Mouse (Mus musculus): ENCODE results near the gene Sp4. TPM values are rescaled to one million over a fixed set of nuclear protein-coding genes. Genes with fewer than 3 reads are reported as not detected.

Gene Sp4
- polyA plus RNA-seq, 1 experiment from 2014 or later, result 6.4 TPM

- H3K4me2 ChIP-seq, result peak overlapping the region; percentile 83
- peaks cover 26% of the 10 kb centered on the region for H3K4me1 ChIP-seq (replicated peaks)
- no peaks in the 10 kb centered on the region for H3K9me3 ChIP-seq (replicated peaks)
- peak; percentile 89 for ATAC-seq (replicated peaks; ENCODE audit: insufficient number of reproducible peaks, insufficient read depth, low FRiP score, low read depth)
- H3K9ac ChIP-seq, result peak overlapping the region; percentile 84
- peak overlapping the region; percentile 96 for H3K27ac ChIP-seq
- H3K27me3 ChIP-seq, result no peaks in the 10 kb centered on the region
- under 1% methylated on average over 74 of the region's 74 CpGs for WGBS
- H3K36me3 ChIP-seq, result no peaks in the 10 kb centered on the region
- H3K4me3 ChIP-seq, result peak overlapping the region; percentile 99
Measured at GRCm38 (mm10) chr12:118301866-118302835, 911 bp upstream of the Sp4 start.

DNA sequence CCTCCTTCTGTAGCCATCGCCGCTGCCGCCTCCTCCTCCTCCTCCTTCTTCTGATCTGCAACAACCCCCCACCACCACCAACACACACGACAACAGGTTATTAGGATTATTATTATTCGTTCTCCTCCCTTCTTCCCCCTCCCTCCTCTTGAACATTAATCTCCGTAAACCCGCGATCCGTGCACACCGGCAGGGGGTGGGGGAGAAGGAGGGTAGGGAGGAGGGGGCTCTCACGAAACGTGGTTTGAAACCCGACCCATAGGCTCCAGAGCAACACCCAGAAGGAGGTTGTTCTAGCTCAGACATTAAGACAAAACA is 527 bp downstream of the Sp4 start:
- peak overlapping the region; percentile 96 for H3K27ac ChIP-seq
- peak overlapping the region; percentile 59 for H3K4me2 ChIP-seq
- H3K36me3 ChIP-seq, result no peaks in the 10 kb centered on the region
- no peaks in the 10 kb centered on the region for H3K9me3 ChIP-seq (replicated peaks)
- H3K9ac ChIP-seq, result peak overlapping the region; percentile 59
- H3K4me3 ChIP-seq, result peak overlapping the region; percentile 99
- no peak for ATAC-seq (replicated peaks; ENCODE audit: insufficient number of reproducible peaks, insufficient read depth, low FRiP score, low read depth)
- 0% methylated on average over 13 of the region's 13 CpGs for WGBS
- no peaks in the 10 kb centered on the region for H3K27me3 ChIP-seq
- H3K4me1 ChIP-seq (replicated peaks), result peaks cover 27% of the 10 kb centered on the region

DNA sequence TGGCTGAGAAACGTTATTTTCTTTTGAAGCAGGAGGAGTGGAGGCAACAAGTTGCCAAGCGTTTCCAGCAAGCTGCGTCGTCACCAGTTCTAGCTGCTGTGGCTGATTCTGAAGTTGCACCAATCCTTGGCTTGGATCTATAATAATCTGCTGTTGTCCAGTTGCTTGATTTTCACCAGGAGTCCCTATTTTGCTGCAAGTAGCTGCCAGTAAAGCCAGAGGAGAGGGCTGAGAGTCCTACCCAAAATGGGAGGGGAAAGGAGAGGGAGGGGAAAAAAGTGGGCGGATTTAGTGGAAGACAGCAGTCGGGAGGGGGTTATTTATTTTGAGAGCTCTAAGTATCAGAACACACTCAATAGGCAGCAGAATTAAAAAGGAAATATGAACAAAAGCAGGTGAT is 1.3 kb downstream of the Sp4 start:
- no peak for ATAC-seq (replicated peaks; ENCODE audit: insufficient number of reproducible peaks, insufficient read depth, low FRiP score, low read depth)
- no peaks in the 10 kb centered on the region for H3K27me3 ChIP-seq
- 28% methylated on average over 6 of the region's 6 CpGs for WGBS
- H3K27ac ChIP-seq, result no peak overlapping the region
- peak overlapping the region; percentile 59 for H3K4me2 ChIP-seq
- no peaks in the 10 kb centered on the region for H3K9me3 ChIP-seq (replicated peaks)
- no peaks in the 10 kb centered on the region for H3K36me3 ChIP-seq
- H3K4me1 ChIP-seq (replicated peaks), result peaks cover 27% of the 10 kb centered on the region
- no peak overlapping the region for H3K9ac ChIP-seq
- peak overlapping the region; percentile 99 for H3K4me3 ChIP-seq

DNA sequence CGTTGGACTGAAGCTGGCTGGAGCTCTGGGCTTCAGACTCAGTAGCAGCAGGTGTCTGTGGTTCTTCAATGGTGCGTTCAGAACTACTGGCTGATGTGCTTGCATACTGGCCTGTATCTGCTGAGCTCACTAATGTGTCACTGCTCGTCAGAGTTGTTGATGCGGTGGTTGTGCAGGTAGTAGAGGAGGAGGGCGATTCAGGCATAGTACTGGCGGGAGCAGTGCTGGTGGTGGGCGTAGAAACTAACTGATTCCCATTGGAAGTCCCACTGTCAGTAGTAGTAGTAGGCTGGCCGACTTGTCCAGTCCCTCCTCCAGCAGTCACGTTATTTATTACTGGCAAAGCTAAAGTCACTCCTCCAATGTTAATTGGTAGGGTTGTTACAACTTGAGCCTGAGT is 2.1 kb downstream of the Sp4 start:
- H3K4me1 ChIP-seq (replicated peaks), result peaks cover 27% of the 10 kb centered on the region
- no peak overlapping the region for H3K27ac ChIP-seq
- no peak overlapping the region for H3K4me3 ChIP-seq
- WGBS, result 85% methylated on average over 9 of the region's 9 CpGs
- no peaks in the 10 kb centered on the region for H3K27me3 ChIP-seq
- no peak for ATAC-seq (replicated peaks; ENCODE audit: insufficient number of reproducible peaks, insufficient read depth, low FRiP score, low read depth)
- H3K4me2 ChIP-seq, result no peak overlapping the region
- no peaks in the 10 kb centered on the region for H3K36me3 ChIP-seq
- H3K9ac ChIP-seq, result no peak overlapping the region
- no peaks in the 10 kb centered on the region for H3K9me3 ChIP-seq (replicated peaks)

GRCm38 (mm10) chr12:118298516-118298915 is 2.7 kb downstream of the Sp4 start:
- Histone ChIP-seq H3K27me3 (no peaks in the 10 kb centered on the region), H3K9ac (no peak overlapping the region), H3K27ac (no peak overlapping the region), H3K36me3 (no peaks in the 10 kb centered on the region), H3K4me2 (no peak overlapping the region), H3K4me3 (no peak overlapping the region), H3K4me1 (replicated peaks) (peaks cover 27% of the 10 kb centered on the region), H3K9me3 (replicated peaks) (no peaks in the 10 kb centered on the region)
- 82% methylated on average over 2 of the region's 2 CpGs for WGBS
- no peak for ATAC-seq (replicated peaks; ENCODE audit: insufficient number of reproducible peaks, insufficient read depth, low FRiP score, low read depth)

DNA sequence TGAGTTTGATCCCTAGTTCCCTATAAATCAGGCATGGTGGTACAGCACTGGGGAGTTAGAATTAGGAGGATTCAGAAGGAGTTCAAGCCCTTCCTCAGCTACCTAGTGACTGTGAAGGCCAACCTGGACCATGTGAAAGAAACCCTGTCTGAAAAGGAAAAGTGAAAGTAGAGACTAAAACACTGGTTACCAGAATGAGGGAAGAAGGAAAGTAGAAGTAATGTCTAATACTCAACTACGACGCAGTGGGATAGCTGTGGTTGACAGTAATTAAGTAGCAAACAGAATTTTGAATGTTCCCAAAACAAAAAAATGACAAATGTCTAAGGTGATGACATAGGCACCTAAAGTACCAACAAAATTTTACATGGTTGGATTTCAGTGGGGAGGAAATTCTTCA is 5.0 kb downstream of the Sp4 start:
- Histone ChIP-seq H3K27me3 (no peaks in the 10 kb centered on the region), H3K4me3 (no peak overlapping the region), H3K9ac (no peak overlapping the region), H3K36me3 (no peaks in the 10 kb centered on the region), H3K27ac (no peak overlapping the region), H3K4me2 (no peak overlapping the region), H3K9me3 (replicated peaks) (no peaks in the 10 kb centered on the region), H3K4me1 (replicated peaks) (peaks cover 20% of the 10 kb centered on the region; the same call in 1 of the 2 replicates)
- WGBS, result 84% methylated on average over 2 of the region's 2 CpGs
- ATAC-seq (replicated peaks; ENCODE audit: insufficient number of reproducible peaks, insufficient read depth, low FRiP score, low read depth), result no peak

DNA sequence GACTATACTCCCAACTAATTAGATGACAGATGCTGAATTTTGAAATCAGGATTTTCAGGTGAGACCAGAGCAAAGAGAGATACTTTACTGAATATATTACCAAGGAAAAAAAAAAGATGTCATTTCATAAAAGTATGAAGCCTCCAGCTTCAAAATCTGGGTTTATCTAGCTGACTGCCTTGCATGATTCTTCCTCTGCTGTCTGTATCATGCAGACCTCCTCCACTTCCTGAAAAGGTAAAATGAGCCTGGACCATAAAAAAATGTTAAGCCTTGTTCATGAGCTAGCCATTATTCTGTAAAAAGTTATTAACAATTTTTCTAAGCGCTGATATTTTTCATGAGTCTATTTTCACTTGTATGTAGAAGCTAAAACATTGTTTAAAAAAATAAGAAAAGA is 5.4 kb downstream of the Sp4 start:
- Histone ChIP-seq H3K4me2 (no peak overlapping the region), H3K4me1 (replicated peaks) (peaks cover 20% of the 10 kb centered on the region; the same call in 1 of the 2 replicates), H3K4me3 (no peak overlapping the region), H3K9me3 (replicated peaks) (no peaks in the 10 kb centered on the region), H3K36me3 (no peaks in the 10 kb centered on the region), H3K27me3 (no peaks in the 10 kb centered on the region), H3K9ac (no peak overlapping the region), H3K27ac (no peak overlapping the region)
- 91% methylated on average over 1 of the region's 1 CpGs for WGBS
- no peak for ATAC-seq (replicated peaks; ENCODE audit: insufficient number of reproducible peaks, insufficient read depth, low FRiP score, low read depth)

DNA sequence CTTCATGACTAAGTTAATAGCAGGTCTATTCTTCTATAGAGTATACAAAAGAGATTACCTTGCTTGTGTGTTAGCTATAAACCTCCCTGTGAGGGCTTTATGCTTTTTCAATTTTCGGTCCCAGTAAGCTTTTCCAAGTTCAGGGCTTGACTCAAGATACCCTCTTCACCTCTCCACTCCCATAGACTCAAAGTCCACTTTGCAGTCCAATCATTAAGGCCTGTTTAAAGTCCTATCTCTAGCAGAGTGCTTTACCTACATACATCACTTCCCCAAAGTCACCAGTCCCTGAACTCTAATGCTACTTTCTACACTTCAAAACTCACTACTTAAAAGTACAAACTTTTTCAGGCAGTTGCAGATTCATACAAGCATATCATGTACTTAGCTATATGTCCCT is 12.3 kb downstream of the Sp4 start:
- Histone ChIP-seq H3K27me3 (no peaks in the 10 kb centered on the region), H3K36me3 (no peaks in the 10 kb centered on the region), H3K4me1 (replicated peaks) (no peaks in the 10 kb centered on the region), H3K4me2 (no peak overlapping the region), H3K9ac (no peak overlapping the region), H3K9me3 (replicated peaks) (no peaks in the 10 kb centered on the region), H3K27ac (no peak overlapping the region), H3K4me3 (no peak overlapping the region)
- WGBS, result 80% methylated on average over 1 of the region's 1 CpGs
- ATAC-seq (replicated peaks; ENCODE audit: insufficient number of reproducible peaks, insufficient read depth, low FRiP score, low read depth), result no peak

DNA sequence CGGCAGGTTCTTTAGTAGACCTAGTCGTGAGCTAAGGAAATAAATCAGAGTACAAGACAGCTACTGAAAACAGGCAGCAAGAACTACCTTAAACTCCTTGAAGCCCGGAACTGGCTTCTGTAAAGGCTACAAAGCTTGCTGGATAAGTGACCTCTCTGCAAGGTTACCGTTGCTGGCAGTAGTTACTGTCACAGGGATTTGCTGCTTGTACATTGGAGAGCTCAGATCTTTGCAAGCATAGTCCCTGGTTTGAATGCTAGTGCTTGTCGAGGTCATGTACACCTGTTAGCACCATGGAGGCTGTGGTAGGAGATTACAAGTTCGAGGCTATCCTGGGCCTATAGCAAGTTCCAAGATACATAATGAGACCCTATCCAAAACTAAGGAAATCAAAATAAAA is 16.1 kb downstream of the Sp4 start:
- Histone ChIP-seq H3K4me1 (replicated peaks) (no peaks in the 10 kb centered on the region), H3K27ac (peak overlapping the region; percentile 26; the same call in 1 of the 2 replicates), H3K36me3 (no peaks in the 10 kb centered on the region), H3K4me2 (no peak overlapping the region), H3K9me3 (replicated peaks) (no peaks in the 10 kb centered on the region), H3K9ac (no peak overlapping the region), H3K4me3 (no peak overlapping the region), H3K27me3 (no peaks in the 10 kb centered on the region)
- WGBS, result 57% methylated on average over 6 of the region's 6 CpGs
- ATAC-seq (replicated peaks; ENCODE audit: insufficient number of reproducible peaks, insufficient read depth, low FRiP score, low read depth), result no peak

GRCm38 (mm10) chr12:118281961-118282360 is 19.3 kb downstream of the Sp4 start:
- Histone ChIP-seq H3K27me3 (no peaks in the 10 kb centered on the region), H3K27ac (no peak overlapping the region), H3K36me3 (no peaks in the 10 kb centered on the region), H3K9ac (no peak overlapping the region), H3K4me1 (replicated peaks) (no peaks in the 10 kb centered on the region), H3K4me2 (no peak overlapping the region), H3K9me3 (replicated peaks) (no peaks in the 10 kb centered on the region), H3K4me3 (no peak overlapping the region)
- no peak for ATAC-seq (replicated peaks; ENCODE audit: insufficient number of reproducible peaks, insufficient read depth, low FRiP score, low read depth)
- WGBS, result 63% methylated on average over 1 of the region's 1 CpGs

DNA sequence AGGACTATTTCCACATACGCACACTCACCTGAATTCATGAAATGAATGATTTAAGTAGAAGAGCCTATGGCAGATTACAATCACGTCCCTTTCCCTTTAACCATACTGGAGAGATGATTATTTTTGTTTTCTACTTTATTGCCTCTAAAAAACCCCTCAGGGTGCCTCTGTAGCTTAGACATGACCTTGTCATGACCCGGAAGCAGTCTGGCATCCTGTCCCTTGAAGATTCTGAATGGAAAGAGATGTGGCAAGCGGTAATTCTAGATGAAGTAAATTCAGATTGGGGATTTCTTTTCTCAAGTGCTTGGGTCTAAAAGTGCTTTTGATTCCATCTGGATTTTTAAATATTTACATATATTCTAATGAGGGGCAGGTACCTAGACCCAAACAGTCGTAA is 24.9 kb downstream of the Sp4 start:
- no peak overlapping the region for H3K9ac ChIP-seq
- no peaks in the 10 kb centered on the region for H3K27me3 ChIP-seq
- ATAC-seq (replicated peaks; ENCODE audit: insufficient number of reproducible peaks, insufficient read depth, low FRiP score, low read depth), result no peak
- H3K27ac ChIP-seq, result no peak overlapping the region
- no peaks in the 10 kb centered on the region for H3K9me3 ChIP-seq (replicated peaks)
- H3K4me2 ChIP-seq, result no peak overlapping the region
- H3K4me3 ChIP-seq, result no peak overlapping the region
- no peaks in the 10 kb centered on the region for H3K4me1 ChIP-seq (replicated peaks)
- no peaks in the 10 kb centered on the region for H3K36me3 ChIP-seq
- WGBS, result 88% methylated on average over 5 of the region's 5 CpGs

DNA sequence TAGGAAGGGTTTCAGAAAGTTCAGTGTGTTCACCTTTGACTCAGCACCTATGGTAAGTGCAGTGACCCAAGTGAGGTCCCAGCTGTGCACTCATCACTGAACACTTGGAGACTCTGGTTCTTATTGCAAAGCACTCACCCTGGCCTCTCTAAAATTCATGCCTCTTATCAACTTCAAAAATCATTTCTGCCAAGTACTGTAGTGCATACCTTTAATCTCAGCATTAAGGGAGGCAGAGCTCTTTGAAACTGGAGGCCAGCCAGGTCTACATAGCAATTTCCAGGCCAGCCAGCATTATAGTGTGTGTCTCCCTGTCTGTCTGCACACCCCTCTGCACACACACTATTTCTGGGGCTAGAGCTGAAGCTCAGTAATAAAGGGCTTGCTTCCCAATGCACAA is 36.3 kb downstream of the Sp4 start:
- no peak overlapping the region for H3K4me2 ChIP-seq
- ATAC-seq (replicated peaks; ENCODE audit: insufficient number of reproducible peaks, insufficient read depth, low FRiP score, low read depth), result no peak
- no peaks in the 10 kb centered on the region for H3K27me3 ChIP-seq
- no peak overlapping the region for H3K9ac ChIP-seq
- H3K27ac ChIP-seq, result no peak overlapping the region
- no peak overlapping the region for H3K4me3 ChIP-seq
- H3K9me3 ChIP-seq (replicated peaks), result no peaks in the 10 kb centered on the region
- H3K4me1 ChIP-seq (replicated peaks), result peaks cover 6% of the 10 kb centered on the region
- H3K36me3 ChIP-seq, result peaks cover 3% of the 10 kb centered on the region; the same call in 1 of the 2 replicates
